Mouse (Mus musculus) liver, embryonic 16.5 days (tissue): Measurements from ENCODE around the gene Dgkz. TPM values are rescaled to one million over a fixed set of nuclear protein-coding genes. Genes with fewer than 3 reads are reported as not detected.

Experiments
- ATAC-seq: fragments of 200-750 bp; cut with Nextera tagmentation; 2 replicates; pipeline ENCODE4 v1.8.0; 2017; ENCODE audit warnings: low read depth, mild to moderate bottlenecking, moderate number of reproducible peaks, moderate library complexity
- H3K27ac ChIP-seq: fragments of 300-500 bp; sonication (generic); 2 replicates; pipeline ENCODE4 v1.5.1; 2014; ENCODE audit warnings: mild to moderate bottlenecking, low read length
- H3K27me3 ChIP-seq: fragments of 300-500 bp; sonication (generic); 2 replicates; pipeline ENCODE4 v1.6.1; 2014; ENCODE audit warnings: low read depth, low read length, mixed read lengths; ENCODE audit not compliant: control insufficient read depth, insufficient read depth
- H3K36me3 ChIP-seq: fragments of 300-500 bp; sonication (generic); 2 replicates; pipeline ENCODE4 v1.6.1; 2014; ENCODE audit warnings: mild to moderate bottlenecking; ENCODE audit not compliant: control insufficient read depth, insufficient read depth
- H3K4me1 ChIP-seq: fragments of 300-500 bp; sonication (generic); 2 replicates; pipeline ENCODE4 v1.6.1; 2014; ENCODE audit warnings: low read depth, low read length, mixed read lengths; ENCODE audit not compliant: control insufficient read depth
- H3K4me2 ChIP-seq: fragments of 300-500 bp; sonication (generic); 2 replicates; pipeline ENCODE4 v1.6.1; 2014; ENCODE audit warnings: low read depth, low read length, mixed read lengths
- H3K4me3 ChIP-seq: fragments of 300-500 bp; sonication (generic); 2 replicates; pipeline ENCODE4 v1.5.1; 2014; ENCODE audit warnings: low read depth, mild to moderate bottlenecking, low read length
- H3K9ac ChIP-seq: fragments of 300-500 bp; sonication (generic); 2 replicates; pipeline ENCODE4 v1.6.1; 2014; ENCODE audit warnings: low read depth, low read length
- H3K9me3 ChIP-seq: fragments of 300-500 bp; sonication (generic); replicated peaks from 2 replicates; pipeline ENCODE4 v1.6.1; 2016; ENCODE audit warnings: low read length; ENCODE audit not compliant: control insufficient read depth
- WGBS: fragments of 180-500 bp; shearing (Covaris S2); extraction: QIAGEN DNeasy Blood & Tissue Kit; methylation state at CpG from one replicate; pipeline ENCODE4 v1.1.7; 2014; ENCODE audit not compliant: insufficient replicate concordance; 5-methylcytosine and 5-hydroxymethylcytosine counted together
- microRNA-seq: library from miRNA; unstranded; fragments of <30 nt; microRNA quantifications from one replicate; pipeline ENCODE4, GENCODE M21; 2016
- polyA plus RNA-seq: library from polyadenylated mRNA; unstranded; fragments of >200 nt; fragmentation: Nextera tagmentation; extraction: Ambion mirVana; gene quantifications from 2 replicates; pipeline ENCODE4 v1.2.1, GENCODE M21; 2015

Gene Dgkz
- polyA plus RNA-seq, 1 experiment from 2014 or later: 24.1 TPM

DNA sequence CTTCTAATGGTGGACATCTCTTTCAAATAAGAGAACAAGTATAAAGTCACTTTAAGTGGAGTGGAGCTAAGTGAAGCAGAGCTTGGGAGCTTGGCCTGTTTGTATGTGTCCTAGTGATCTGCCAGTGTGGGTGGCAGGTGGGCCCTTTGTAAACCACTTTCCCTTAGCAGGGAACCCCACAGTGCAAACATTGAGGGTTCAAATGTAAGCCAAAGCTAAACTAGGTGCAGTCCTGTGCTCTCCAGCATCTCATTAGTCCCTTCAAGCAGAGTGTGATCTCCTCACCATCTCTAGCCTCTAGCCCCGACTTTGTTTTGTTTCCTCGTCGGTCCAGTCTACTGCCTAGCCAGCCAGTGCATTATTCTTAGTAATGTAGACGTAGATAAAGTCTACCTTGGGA lies 91.0 kb downstream of the Dgkz start:
- no peak overlapping the region for H3K9ac ChIP-seq
- H3K9me3 ChIP-seq: no peaks in the 10 kb centered on the region
- no peak overlapping the region for H3K27ac ChIP-seq
- no peak overlapping the region for H3K4me3 ChIP-seq
- no peaks in the 10 kb centered on the region for H3K27me3 ChIP-seq
- ATAC-seq: no peak
- WGBS: 69% methylated on average over 4 of the region's 4 CpGs
- H3K4me1 ChIP-seq: no peaks in the 10 kb centered on the region
- no peak overlapping the region for H3K4me2 ChIP-seq
- no peaks in the 10 kb centered on the region for H3K36me3 ChIP-seq

DNA sequence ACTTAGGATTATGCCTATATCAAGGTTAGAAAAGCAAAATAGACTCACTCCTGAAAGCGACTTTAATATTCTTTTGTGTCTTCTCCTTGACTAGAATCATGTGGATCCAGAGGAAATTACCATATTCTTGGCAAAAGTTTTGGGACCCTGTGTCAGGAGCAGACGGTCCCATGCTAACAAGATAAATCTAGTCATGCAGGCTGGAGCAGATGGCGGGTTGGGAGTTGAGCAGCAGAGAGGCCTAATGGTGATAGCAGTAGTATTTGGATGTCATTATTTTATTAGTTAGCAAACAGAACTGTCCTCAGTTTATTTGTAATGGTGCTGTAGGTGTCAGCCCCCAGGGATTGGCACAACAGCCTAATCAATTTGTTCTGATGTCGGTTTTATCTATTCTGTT lies 91.7 kb downstream of the Dgkz start:
- Histone ChIP-seq H3K4me3 (no peak overlapping the region), H3K27me3 (no peaks in the 10 kb centered on the region), H3K27ac (no peak overlapping the region), H3K4me1 (no peaks in the 10 kb centered on the region; the same call in none of the 2 replicates), H3K36me3 (no peaks in the 10 kb centered on the region), H3K4me2 (no peak overlapping the region), H3K9me3 (no peaks in the 10 kb centered on the region), H3K9ac (no peak overlapping the region)
- no peak for ATAC-seq
- WGBS: 74% methylated on average over 4 of the region's 4 CpGs

Small RNAs within 50 kb of the gene (microRNA-seq; reads per million reads assigned to microRNA genes)
- not detected for gene Mir6999

Other genes starting within 250 kb of the Dgkz start
- gene Ambra1, start 245.7 kb downstream of the Dgkz start, polyA plus RNA-seq: 5.5 and 6.1 TPM in 2 replicates
- gene Chrm4, start 48.6 kb downstream of the Dgkz start, polyA plus RNA-seq: 0.06 TPM in 1 of 2 replicates, not detected in the other
- gene Mdk, start 43.6 kb downstream of the Dgkz start, polyA plus RNA-seq: 12.6 and 15.2 TPM in 2 replicates
- 0.68 and 1.0 TPM in 2 replicates for gene Gm9821, start 30.2 kb downstream of the Dgkz start, polyA plus RNA-seq
- gene Creb3l1, start 48.6 kb upstream of the Dgkz start, polyA plus RNA-seq: 0.72 and 1.3 TPM in 2 replicates
- gene Phf21a, start 117.3 kb upstream of the Dgkz start, polyA plus RNA-seq: 2.8 and 3.8 TPM in 2 replicates